Mouse (Mus musculus) CH12.LX (cell line): ENCODE data around the gene Dapk1.

Experiments used
- CHD2 ChIP-seq: IDR thresholded peaks from 2 replicates; pipeline ENCODE4 v1.6.1; 2011; ENCODE audit warnings: low read length, improper control_type of control experiment
- CTCF ChIP-seq, 2 experiments: IDR thresholded peaks in 1 of 2; conservative IDR thresholded peaks in 1 of 2; 2 replicates each; pipeline ENCODE4 v1.5.1; 2011 to 2012; ENCODE audit warnings: low read depth in 2 of 2, low read length in 2 of 2, improper control_type of control experiment in 1 of 2, inconsistent platforms in 1 of 2, mild to moderate bottlenecking in 1 of 2, moderate library complexity in 1 of 2
- E2F4 ChIP-seq: IDR thresholded peaks from 2 replicates; pipeline ENCODE4 v1.6.1; 2011; ENCODE audit warnings: low read depth, low read length, improper control_type of control experiment; ENCODE audit not compliant: insufficient replicate concordance
- ELF1 ChIP-seq: IDR thresholded peaks from 2 replicates; pipeline ENCODE4 v1.6.1; 2014; ENCODE audit warnings: low read depth, mild to moderate bottlenecking, inconsistent platforms, low read length, improper control_type of control experiment
- GABPA ChIP-seq: IDR thresholded peaks from 2 replicates; pipeline ENCODE4 v1.6.1; 2012; ENCODE audit warnings: low read depth, low read length, improper control_type of control experiment, inconsistent platforms; ENCODE audit not compliant: insufficient replicate concordance
- KAT2A ChIP-seq: IDR thresholded peaks from 2 replicates; pipeline ENCODE4 v1.6.1; 2012; ENCODE audit warnings: low read length, improper control_type of control experiment, inconsistent platforms; ENCODE audit not compliant: insufficient replicate concordance
- POLR2A ChIP-seq: IDR thresholded peaks from 2 replicates; pipeline ENCODE4 v1.6.1; 2011; ENCODE audit warnings: low read depth, mild to moderate bottlenecking, improper control_type of control experiment, low read length
- SMC3 ChIP-seq: IDR thresholded peaks from 2 replicates; pipeline ENCODE4 v1.6.1; 2011; ENCODE audit warnings: low read depth, low read length, improper control_type of control experiment
- TCF12 ChIP-seq: IDR thresholded peaks from 2 replicates; pipeline ENCODE4 v1.6.1; 2014; ENCODE audit warnings: low read depth, mild to moderate bottlenecking, inconsistent platforms, low read length, improper control_type of control experiment
- USF2 ChIP-seq: conservative IDR thresholded peaks from 2 replicates; pipeline ENCODE4 v1.6.1; 2011; ENCODE audit warnings: low read depth, low read length, improper control_type of control experiment
- ZC3H11A ChIP-seq: IDR thresholded peaks from 2 replicates; pipeline ENCODE4 v1.6.1; 2012; ENCODE audit warnings: low read depth, mild to moderate bottlenecking, inconsistent platforms, low read length, improper control_type of control experiment
- ZMIZ1 ChIP-seq: IDR thresholded peaks from 2 replicates; pipeline ENCODE4 v1.6.1; 2012; ENCODE audit warnings: low read depth, mild to moderate bottlenecking, inconsistent platforms, low read length, improper control_type of control experiment

DNA sequence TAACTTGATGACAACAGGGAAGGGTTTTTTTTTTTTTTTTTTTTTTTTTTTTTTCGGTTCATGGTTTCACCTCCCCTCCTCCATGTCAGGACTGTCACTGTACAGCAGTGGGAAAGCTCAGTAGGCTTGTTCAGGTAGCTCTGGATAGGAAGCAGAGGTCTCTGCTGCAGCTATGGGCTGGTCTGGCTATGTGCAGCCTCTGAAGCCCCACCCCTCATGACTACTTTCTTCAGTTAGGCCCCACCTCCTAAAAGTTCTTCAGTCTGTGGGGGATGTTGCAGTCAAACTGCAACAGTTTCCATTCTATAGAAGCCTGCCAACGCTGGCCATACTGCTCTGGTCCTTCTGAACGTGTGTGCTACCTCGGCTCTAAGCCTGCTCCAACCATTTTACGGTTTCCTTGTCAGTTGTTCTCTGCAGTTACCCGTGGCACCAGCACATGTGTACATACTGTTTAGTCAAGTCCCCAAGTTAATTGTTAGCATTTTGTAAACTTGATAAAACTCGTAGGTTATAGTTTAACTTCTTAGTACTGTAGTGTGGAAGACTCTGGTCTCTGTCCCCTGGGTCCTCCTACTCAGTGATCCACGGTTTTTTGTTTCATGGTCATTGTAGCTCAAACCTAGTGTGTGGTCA is 6.8 kb downstream of the Dapk1 start:
- TF ChIP-seq CTCF (conservative IDR thresholded peaks at IDR 0.05 in 1 of 2, IDR thresholded peaks at IDR 0.05 in 1 of 2; ENCODE audit: low read depth in 2 of 2, low read length in 2 of 2) (no peak), E2F4 (no peak), POLR2A (no peak), GABPA (no peak), ZMIZ1 (no peak), KAT2A (no peak), ELF1 (no peak), USF2 (no peak), TCF12 (no peak), ZC3H11A (no peak), SMC3 (no peak), CHD2 (no peak)
